29 mouse cellular contexts compared by ENCODE assay signal in the genomic region with DNA sequence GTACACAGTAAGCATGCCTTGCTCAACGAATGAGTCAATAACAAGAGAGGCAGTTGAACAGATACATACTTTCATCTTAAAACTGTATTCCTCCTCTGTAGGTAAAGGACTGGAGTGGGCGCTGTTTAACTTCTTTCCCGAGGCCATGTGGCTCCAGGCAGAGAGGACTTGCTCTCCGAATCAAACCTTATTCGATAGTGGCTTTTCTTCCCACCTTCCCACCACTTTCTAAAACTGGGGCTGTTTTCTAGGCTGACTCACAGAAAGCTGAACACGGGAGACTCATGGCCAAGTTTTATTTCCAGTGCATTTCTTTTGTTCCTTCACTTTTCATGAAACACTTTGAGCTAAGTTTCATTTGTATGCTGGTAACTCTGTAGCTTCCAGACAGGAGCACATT.
A peak's percentile ranks its signal among the peaks of the same experiment; 100 is the strongest.
DNase-seq lines count a peak whose midpoint lies in the region; ATAC-seq and TF ChIP-seq lines count a peak whose summit lies in the region.
"Had no signal": no experiment of that assay in that cellular context is flagged by ENCODE, and none has a peak within 500 bp of the region (broad histone marks: within the 10 kb centered on the region; RNA-seq: fewer than 3 reads in every experiment).

No protein-coding gene starts in this region.

- no peaks in the 10 kb centered on the region for H3K4me1 ChIP-seq in heart, embryonic 12.5 days (replicated peaks)
- H3K4me1 ChIP-seq: forebrain, embryonic 10.5 days; heart, embryonic 13.5 days; kidney, embryonic 15.5 days; limb, embryonic 12.5 days; midbrain, embryonic 10.5 days; stomach, embryonic 15.5 days had no signal

- no peaks in the 10 kb centered on the region for H3K36me3 ChIP-seq in heart, embryonic 12.5 days
- H3K36me3 ChIP-seq: forebrain, embryonic 10.5 days; heart, embryonic 13.5 days; kidney, embryonic 15.5 days; limb, embryonic 12.5 days; midbrain, embryonic 10.5 days; neural tube, embryonic 13.5 days; stomach, embryonic 15.5 days had no signal

- no peak for ATAC-seq in heart, embryonic 12.5 days (ENCODE audit: insufficient number of reproducible peaks, low FRiP score)
- ATAC-seq: activated CD4-positive, CD25-positive, alpha-beta regulatory T cell, adult 4 months; forebrain, embryonic 16.5 days; hindbrain, postnatal 0 days; intestine, embryonic 16.5 days; midbrain, embryonic 16.5 days had no signal

- H3K27ac ChIP-seq in layer of hippocampus, adult 2 months, result peak overlapping the region; percentile 61
- H3K27ac ChIP-seq in heart, embryonic 12.5 days (ENCODE audit: poor library complexity, severe bottlenecking), result no peak overlapping the region
- H3K27ac ChIP-seq: forebrain, embryonic 10.5 days; heart, embryonic 13.5 days; hindbrain, postnatal 0 days; kidney, embryonic 15.5 days; limb, embryonic 12.5 days; midbrain, embryonic 10.5 days; neural tube, embryonic 13.5 days; stomach, embryonic 15.5 days had no signal

- H3K4me2 ChIP-seq in heart, embryonic 12.5 days, result no peak overlapping the region
- H3K4me2 ChIP-seq: heart, embryonic 13.5 days; kidney, embryonic 15.5 days; limb, embryonic 12.5 days; liver, embryonic 11.5 days; neural tube, embryonic 13.5 days; stomach, embryonic 15.5 days had no signal

- no peaks in the 10 kb centered on the region for H3K27me3 ChIP-seq in heart, embryonic 12.5 days (replicated peaks)
- H3K27me3 ChIP-seq: heart, embryonic 13.5 days; kidney, embryonic 15.5 days; limb, embryonic 12.5 days; neural tube, embryonic 13.5 days; stomach, embryonic 15.5 days had no signal

- WGBS in heart, embryonic 12.5 days, result 69% methylated on average over 6 of the region's 6 CpGs

- no peak overlapping the region for H3K9ac ChIP-seq in heart, embryonic 12.5 days
- H3K9ac ChIP-seq: heart, embryonic 13.5 days; kidney, embryonic 15.5 days; limb, embryonic 12.5 days; neural tube, embryonic 13.5 days; stomach, embryonic 15.5 days had no signal

- H3K9me3 ChIP-seq in heart, embryonic 12.5 days (replicated peaks), result no peaks in the 10 kb centered on the region
- H3K9me3 ChIP-seq: forebrain, embryonic 10.5 days; heart, embryonic 13.5 days; kidney, embryonic 15.5 days; limb, embryonic 12.5 days; midbrain, embryonic 10.5 days; neural tube, embryonic 13.5 days; stomach, embryonic 15.5 days had no signal

- no peak for TF ChIP-seq CTCF in layer of hippocampus, adult 2 months (conservative IDR thresholded peaks at IDR 0.05)

- intact Hi-C loops in left cerebral cortex, postnatal 14 days (cut with DNase I), result no loop called here

- H3K4me3 ChIP-seq in layer of hippocampus, adult 2 months, result no peak overlapping the region
- H3K4me3 ChIP-seq in heart, embryonic 12.5 days, result no peak overlapping the region
- H3K4me3 ChIP-seq: forebrain, embryonic 10.5 days; heart, embryonic 13.5 days; kidney, embryonic 15.5 days; limb, embryonic 12.5 days; midbrain, embryonic 10.5 days; myocyte; neural tube, embryonic 13.5 days; stomach, embryonic 15.5 days had no signal

- DNase-seq in layer of hippocampus, adult 2 months (ENCODE audit: low spot score in 2 of 2), result peak in 1 of 2 experiments; percentile 11
- no peak for DNase-seq in layer of hippocampus, postnatal 14 days (ENCODE audit: low spot score in 2 of 2)
- DNase-seq in frontal cortex, postnatal 10 days (ENCODE audit: low spot score in 2 of 2), result peak; percentile 6 to 26
- DNase-seq in left cerebral cortex, postnatal 14 days (ENCODE audit: low spot score in 2 of 2), result peak; percentile 54 to 79
- peak; percentile 53 for DNase-seq in right cerebral cortex, postnatal 25 days
- no peak for DNase-seq in spleen, adult 12 weeks (ENCODE audit: low spot score)
- DNase-seq in adipocyte (ENCODE audit: low spot score), result no peak
- DNase-seq: adrenal gland, postnatal 14 days; cerebellum, adult 9-10 months; heart, postnatal 14 days; kidney, postnatal 4 days; lung, adult 18-20 months; lung, postnatal 10 days; thymus, adult 2 months had no signal

Comparison
In these comparisons a context has a peak if more than half of its experiments do, and no peak if none do; other contexts are left out.
1. DNase-seq: peak in frontal cortex, postnatal 10 days (2 of 2), left cerebral cortex, postnatal 14 days (2 of 2) and right cerebral cortex, postnatal 25 days (single experiment); none in layer of hippocampus, postnatal 14 days (0 of 2), spleen, adult 12 weeks (single experiment) and adipocyte (single experiment).